Mouse (Mus musculus): ENCODE results near the gene Gm48551. TPM values are rescaled to one million over a fixed set of nuclear protein-coding genes. Genes with fewer than 3 reads are reported as not detected.
A peak's percentile ranks its signal among the peaks of the same experiment; 100 is the strongest.

Gene Gm48551
- polyA plus RNA-seq, 1 experiment from 2014 or later: 3.8 TPM

GRCm38 (mm10) chr10:81356352-81356990, 27.8 kb upstream of the Gm48551 start:
- Histone ChIP-seq H3K9ac (ENCODE audit: low read depth, low read length) (no peak overlapping the region), H3K27ac (ENCODE audit: low read depth, low read length) (no peak overlapping the region), H3K9me3 (ENCODE audit: control insufficient read depth, low read length) (no peaks in the 10 kb centered on the region), H3K4me1 (ENCODE audit: control insufficient read depth, insufficient read depth, low read length) (peaks cover 16% of the 10 kb centered on the region; the same call in 1 of the 2 replicates), H3K4me3 (ENCODE audit: low read length) (no peak overlapping the region), H3K4me2 (replicated peaks; ENCODE audit: low read depth, low read length) (peak overlapping the region; percentile 99), H3K27me3 (ENCODE audit: control insufficient read depth, insufficient read depth, low read length) (no peaks in the 10 kb centered on the region), H3K36me3 (ENCODE audit: control insufficient read depth, insufficient read depth, low read length) (no peaks in the 10 kb centered on the region)
- WGBS: 50% methylated on average over 12 of the region's 12 CpGs
- no peak for ATAC-seq (ENCODE audit: low FRiP score, low TSS enrichment)

GRCm38 (mm10) chr10:81356991-81357844, 27.0 kb upstream of the Gm48551 start, which contains the start of gene Mfsd12:
Mfsd12 (plus strand) TSS chr10:81357491.
- peak within 1 kb of the TSS; percentile 82 for H3K4me3 ChIP-seq (ENCODE audit: low read length)
- no peaks in the 10 kb centered on the region for H3K9me3 ChIP-seq (ENCODE audit: control insufficient read depth, low read length)
- no peak within 1 kb of the TSS for H3K27ac ChIP-seq (ENCODE audit: low read depth, low read length)
- H3K36me3 ChIP-seq (ENCODE audit: control insufficient read depth, insufficient read depth, low read length): peaks cover 2% of the 10 kb centered on the region; the same call in 1 of the 2 replicates
- peak within 1 kb of the TSS; percentile 76 for H3K9ac ChIP-seq (ENCODE audit: low read depth, low read length)
- WGBS: 2% methylated on average over 66 of the region's 79 CpGs
- peaks cover 16% of the 10 kb centered on the region; the same call in 1 of the 2 replicates for H3K4me1 ChIP-seq (ENCODE audit: control insufficient read depth, insufficient read depth, low read length)
- ATAC-seq (ENCODE audit: low FRiP score, low TSS enrichment): peak; percentile 90
- H3K27me3 ChIP-seq (ENCODE audit: control insufficient read depth, insufficient read depth, low read length): no peaks in the 10 kb centered on the region
- peak within 1 kb of the TSS; percentile 99 for H3K4me2 ChIP-seq (replicated peaks; ENCODE audit: low read depth, low read length)

- Histone ChIP-seq H3K9me3 (ENCODE audit: control insufficient read depth, low read length) (no peaks in the 10 kb centered on the region), H3K36me3 (ENCODE audit: control insufficient read depth, insufficient read depth, low read length) (peaks cover 2% of the 10 kb centered on the region; the same call in 1 of the 2 replicates), H3K4me1 (ENCODE audit: control insufficient read depth, insufficient read depth, low read length) (peaks cover 21% of the 10 kb centered on the region; the same call in 1 of the 2 replicates), H3K4me2 (replicated peaks; ENCODE audit: low read depth, low read length) (peak overlapping the region; percentile 99), H3K27me3 (ENCODE audit: control insufficient read depth, insufficient read depth, low read length) (peaks cover under 1% of the 10 kb centered on the region; the same call in 1 of the 2 replicates), H3K9ac (ENCODE audit: low read depth, low read length) (peak overlapping the region; percentile 76), H3K4me3 (ENCODE audit: low read length) (peak overlapping the region; percentile 82), H3K27ac (ENCODE audit: low read depth, low read length) (no peak overlapping the region)
- 40% methylated on average over 4 of the region's 4 CpGs for WGBS
- no peak for ATAC-seq (ENCODE audit: low FRiP score, low TSS enrichment)
These were observed 26.1 kb upstream of the Gm48551 start for GRCm38 (mm10) chr10:81358209-81358608.

GRCm38 (mm10) chr10:81358841-81359240, 25.4 kb upstream of the Gm48551 start:
- no peak overlapping the region for H3K27ac ChIP-seq (ENCODE audit: low read depth, low read length)
- H3K36me3 ChIP-seq (ENCODE audit: control insufficient read depth, insufficient read depth, low read length): peaks cover 2% of the 10 kb centered on the region; the same call in 1 of the 2 replicates
- peaks cover 6% of the 10 kb centered on the region for H3K27me3 ChIP-seq (ENCODE audit: control insufficient read depth, insufficient read depth, low read length)
- H3K4me3 ChIP-seq (ENCODE audit: low read length): no peak overlapping the region
- H3K4me1 ChIP-seq (ENCODE audit: control insufficient read depth, insufficient read depth, low read length): peaks cover 27% of the 10 kb centered on the region
- peak overlapping the region; percentile 76; the same call in 1 of the 2 replicates for H3K9ac ChIP-seq (ENCODE audit: low read depth, low read length)
- WGBS: 55% methylated on average over 1 of the region's 1 CpGs
- ATAC-seq (ENCODE audit: low FRiP score, low TSS enrichment): no peak
- H3K4me2 ChIP-seq (replicated peaks; ENCODE audit: low read depth, low read length): peak overlapping the region; percentile 99
- H3K9me3 ChIP-seq (ENCODE audit: control insufficient read depth, low read length): no peaks in the 10 kb centered on the region

GRCm38 (mm10) chr10:81360721-81361120, 23.5 kb upstream of the Gm48551 start:
- Histone ChIP-seq H3K9ac (ENCODE audit: low read depth, low read length) (no peak overlapping the region), H3K27ac (ENCODE audit: low read depth, low read length) (no peak overlapping the region)

GRCm38 (mm10) chr10:81362336-81362949, 21.8 kb upstream of the Gm48551 start:
- Histone ChIP-seq H3K27me3 (ENCODE audit: control insufficient read depth, insufficient read depth, low read length) (peaks cover 14% of the 10 kb centered on the region), H3K9me3 (ENCODE audit: control insufficient read depth, low read length) (no peaks in the 10 kb centered on the region), H3K36me3 (ENCODE audit: control insufficient read depth, insufficient read depth, low read length) (peaks cover 14% of the 10 kb centered on the region), H3K27ac (ENCODE audit: low read depth, low read length) (no peak overlapping the region), H3K9ac (ENCODE audit: low read depth, low read length) (no peak overlapping the region), H3K4me3 (ENCODE audit: low read length) (no peak overlapping the region), H3K4me1 (ENCODE audit: control insufficient read depth, insufficient read depth, low read length) (peaks cover 39% of the 10 kb centered on the region), H3K4me2 (replicated peaks; ENCODE audit: low read depth, low read length) (no peak overlapping the region)
- 73% methylated on average over 12 of the region's 12 CpGs for WGBS
- no peak for ATAC-seq (ENCODE audit: low FRiP score, low TSS enrichment)

More at GRCm38 (mm10) chr10:81360721-81361120, 23.5 kb upstream of the Gm48551 start:
- Histone ChIP-seq H3K4me1 (ENCODE audit: control insufficient read depth, insufficient read depth, low read length) (peaks cover 39% of the 10 kb centered on the region), H3K9me3 (ENCODE audit: control insufficient read depth, low read length) (no peaks in the 10 kb centered on the region), H3K4me3 (ENCODE audit: low read length) (no peak overlapping the region), H3K27me3 (ENCODE audit: control insufficient read depth, insufficient read depth, low read length) (peaks cover 14% of the 10 kb centered on the region), H3K4me2 (replicated peaks; ENCODE audit: low read depth, low read length) (no peak overlapping the region), H3K36me3 (ENCODE audit: control insufficient read depth, insufficient read depth, low read length) (peaks cover 2% of the 10 kb centered on the region; the same call in 1 of the 2 replicates)
- no peak for ATAC-seq (ENCODE audit: low FRiP score, low TSS enrichment)
- WGBS: 66% methylated on average over 8 of the region's 8 CpGs

- H3K27ac ChIP-seq (ENCODE audit: low read depth, low read length): no peak overlapping the region
- H3K4me2 ChIP-seq (replicated peaks; ENCODE audit: low read depth, low read length): peak overlapping the region; percentile 68
- H3K9ac ChIP-seq (ENCODE audit: low read depth, low read length): peak overlapping the region; percentile 45
- peaks cover 28% of the 10 kb centered on the region for H3K4me1 ChIP-seq (ENCODE audit: control insufficient read depth, insufficient read depth, low read length)
- H3K9me3 ChIP-seq (ENCODE audit: control insufficient read depth, low read length): no peaks in the 10 kb centered on the region
- peaks cover 14% of the 10 kb centered on the region for H3K27me3 ChIP-seq (ENCODE audit: control insufficient read depth, insufficient read depth, low read length)
- peak overlapping the region; percentile 34 for H3K4me3 ChIP-seq (ENCODE audit: low read length)
- ATAC-seq (ENCODE audit: low FRiP score, low TSS enrichment): peak; percentile 22
- peaks cover 27% of the 10 kb centered on the region for H3K36me3 ChIP-seq (ENCODE audit: control insufficient read depth, insufficient read depth, low read length)
- 9% methylated on average over 54 of the region's 54 CpGs for WGBS
These were observed 20.6 kb upstream of the Gm48551 start for GRCm38 (mm10) chr10:81363436-81364346.

- H3K4me1 ChIP-seq (ENCODE audit: control insufficient read depth, insufficient read depth, low read length): peaks cover 28% of the 10 kb centered on the region
- no peaks in the 10 kb centered on the region for H3K9me3 ChIP-seq (ENCODE audit: control insufficient read depth, low read length)
- 0 out of 2 replicates have a peak, but pooled peaks have one; percentile 5 for ATAC-seq (ENCODE audit: low FRiP score, low TSS enrichment)
- H3K4me3 ChIP-seq (ENCODE audit: low read length): peak overlapping the region; percentile 34
- H3K27me3 ChIP-seq (ENCODE audit: control insufficient read depth, insufficient read depth, low read length): peaks cover 14% of the 10 kb centered on the region
- no peak overlapping the region for H3K27ac ChIP-seq (ENCODE audit: low read depth, low read length)
- H3K9ac ChIP-seq (ENCODE audit: low read depth, low read length): peak overlapping the region; percentile 28; the same call in 1 of the 2 replicates
- H3K4me2 ChIP-seq (replicated peaks; ENCODE audit: low read depth, low read length): peak overlapping the region; percentile 68
- 11% methylated on average over 28 of the region's 28 CpGs for WGBS
- H3K36me3 ChIP-seq (ENCODE audit: control insufficient read depth, insufficient read depth, low read length): peaks cover 36% of the 10 kb centered on the region
These were observed 19.6 kb upstream of the Gm48551 start for GRCm38 (mm10) chr10:81364666-81365065.

Measured in kidney, embryonic 14.5 days (tissue).